Mouse (Mus musculus) heart, postnatal 0 days (tissue): ENCODE results near the gene Anxa11. TPM values are rescaled to one million over a fixed set of nuclear protein-coding genes. Genes with fewer than 3 reads are reported as not detected.

Source experiments
- ATAC-seq: fragments of 200-750 bp; cut with Nextera tagmentation; 2 replicates; pipeline ENCODE4 v1.8.0; 2017; ENCODE audit warnings: low read depth, moderate number of reproducible peaks, moderate library complexity; ENCODE audit not compliant: insufficient read depth
- DNase-seq: peaks from one replicate; pipeline ENCODE4 v3.0.0-alpha.2; 2016; ENCODE audit warnings: low spot score
- H3K27ac ChIP-seq: fragments of 300-500 bp; sonication (generic); 2 replicates; pipeline ENCODE4 v1.5.1; 2014; ENCODE audit warnings: low read depth, mild to moderate bottlenecking
- H3K27me3 ChIP-seq: fragments of 300-500 bp; sonication (generic); 2 replicates; pipeline ENCODE4 v1.6.1; 2014; ENCODE audit warnings: low read length, mixed read lengths; ENCODE audit not compliant: control insufficient read depth, insufficient read depth
- H3K36me3 ChIP-seq: fragments of 300-500 bp; sonication (generic); replicated peaks from 2 replicates; pipeline ENCODE4 v1.6.1; 2014; ENCODE audit warnings: low read length, mixed read lengths; ENCODE audit not compliant: control insufficient read depth, insufficient read depth
- H3K4me1 ChIP-seq: fragments of 300-500 bp; sonication (generic); 2 replicates; pipeline ENCODE4 v1.6.1; 2014; ENCODE audit warnings: antibody characterized with exemption; ENCODE audit not compliant: control insufficient read depth, insufficient read depth
- H3K4me2 ChIP-seq: fragments of 300-500 bp; sonication (generic); 2 replicates; pipeline ENCODE4 v1.6.1; 2014; ENCODE audit warnings: low read depth, mild to moderate bottlenecking, low read length, moderate library complexity
- H3K4me3 ChIP-seq: fragments of 300-500 bp; sonication (generic); 2 replicates; pipeline ENCODE4 v1.5.1; 2014; ENCODE audit warnings: low read depth, low read length
- H3K9ac ChIP-seq: fragments of 300-500 bp; sonication (generic); replicated peaks from 2 replicates; pipeline ENCODE4 v1.6.1; 2014; ENCODE audit warnings: low read depth, low read length, mixed read lengths
- H3K9me3 ChIP-seq: fragments of 300-500 bp; sonication (generic); replicated peaks from 2 replicates; pipeline ENCODE4 v1.6.1; 2016; ENCODE audit warnings: low read length; ENCODE audit not compliant: control insufficient read depth
- CTCF ChIP-seq: IDR thresholded peaks from 2 replicates; pipeline ENCODE4 v1.5.1; 2016; ENCODE audit warnings: antibody characterized with exemption, control low read depth, low read depth
- EP300 ChIP-seq: IDR thresholded peaks from 2 replicates; pipeline ENCODE4 v1.6.1; 2016; ENCODE audit warnings: antibody characterized with exemption, low read depth
- WGBS: fragments of 180-500 bp; shearing (Covaris S2); extraction: QIAGEN DNeasy Blood & Tissue Kit; methylation state at CpG from one replicate; pipeline ENCODE4 v1.1.7; 2014; 5-methylcytosine and 5-hydroxymethylcytosine counted together
- polyA plus RNA-seq: library from polyadenylated mRNA; unstranded; fragments of >200 nt; fragmentation: Nextera tagmentation; extraction: Ambion mirVana; gene quantifications from 2 replicates; pipeline ENCODE4 v1.2.1, GENCODE M21; 2015
- total RNA-seq: library from RNA; depleted of rRNA; stranded (reverse); fragments of >200 nt; gene quantifications from 2 replicates; pipeline ENCODE4 v1.2.3, GENCODE M21; 2014; ENCODE audit warnings: low replicate concordance

Anxa11 gene
- total and polyA plus RNA-seq, 2 experiments from 2014 or later, result 21.1 to 36.8 TPM

- Histone ChIP-seq H3K36me3 (no peaks in the 10 kb centered on the region), H3K4me1 (peaks cover 51% of the 10 kb centered on the region), H3K4me3 (no peak overlapping the region), H3K27ac (no peak overlapping the region), H3K9me3 (no peaks in the 10 kb centered on the region), H3K27me3 (no peaks in the 10 kb centered on the region), H3K9ac (no peak overlapping the region), H3K4me2 (no peak overlapping the region)
- ATAC-seq (no peak), DNase-seq (no peak)
- TF ChIP-seq EP300 (no peak), CTCF (no peak)
- 58% methylated on average over 8 of the region's 8 CpGs for WGBS
Observed at GRCm38 (mm10) chr14:25855241-25855885, 13.4 kb downstream of the Anxa11 start.

- Histone ChIP-seq H3K27ac (peak overlapping the region; percentile 34; the same call in 1 of the 2 replicates), H3K4me2 (no peak overlapping the region), H3K4me3 (no peak overlapping the region), H3K9ac (no peak overlapping the region), H3K9me3 (no peaks in the 10 kb centered on the region), H3K4me1 (peaks cover 42% of the 10 kb centered on the region), H3K36me3 (no peaks in the 10 kb centered on the region), H3K27me3 (no peaks in the 10 kb centered on the region)
- no peak for TF ChIP-seq CTCF
- TF ChIP-seq EP300, result no peak
- ATAC-seq, result peak; percentile 72
- no peak for DNase-seq
- WGBS, result 37% methylated on average over 3 of the region's 3 CpGs
Observed at GRCm38 (mm10) chr14:25857168-25857621, 15.2 kb downstream of the Anxa11 start.

- H3K4me1 ChIP-seq, result peaks cover 34% of the 10 kb centered on the region
- H3K4me2 ChIP-seq, result no peak overlapping the region
- H3K27me3 ChIP-seq, result no peaks in the 10 kb centered on the region
- TF ChIP-seq CTCF (no peak), EP300 (no peak)
- ATAC-seq, result no peak
- no peaks in the 10 kb centered on the region for H3K9me3 ChIP-seq
- H3K9ac ChIP-seq, result no peak overlapping the region
- H3K4me3 ChIP-seq, result no peak overlapping the region
- H3K27ac ChIP-seq, result peak overlapping the region; percentile 34; the same call in 1 of the 2 replicates
- DNase-seq, result no peak
- WGBS, result 72% methylated on average over 8 of the region's 8 CpGs
- no peaks in the 10 kb centered on the region for H3K36me3 ChIP-seq
Observed at GRCm38 (mm10) chr14:25857940-25858339, 16.0 kb downstream of the Anxa11 start.

GRCm38 (mm10) chr14:25861771-25862530 is 20.0 kb downstream of the Anxa11 start:
- peaks cover 27% of the 10 kb centered on the region for H3K4me1 ChIP-seq
- TF ChIP-seq EP300 (no peak), CTCF (no peak)
- no peaks in the 10 kb centered on the region for H3K9me3 ChIP-seq
- no peak overlapping the region for H3K4me3 ChIP-seq
- H3K27ac ChIP-seq, result no peak overlapping the region
- WGBS, result 88% methylated on average over 13 of the region's 13 CpGs
- H3K36me3 ChIP-seq, result no peaks in the 10 kb centered on the region
- no peak overlapping the region for H3K9ac ChIP-seq
- H3K4me2 ChIP-seq, result no peak overlapping the region
- DNase-seq (no peak), ATAC-seq (no peak)
- H3K27me3 ChIP-seq, result no peaks in the 10 kb centered on the region

GRCm38 (mm10) chr14:25863721-25864120 is 21.8 kb downstream of the Anxa11 start:
- ATAC-seq (no peak), DNase-seq (no peak)
- H3K9me3 ChIP-seq, result no peaks in the 10 kb centered on the region
- no peaks in the 10 kb centered on the region for H3K27me3 ChIP-seq
- H3K4me2 ChIP-seq, result no peak overlapping the region
- TF ChIP-seq EP300 (no peak), CTCF (no peak)
- H3K4me3 ChIP-seq, result no peak overlapping the region
- H3K9ac ChIP-seq, result no peak overlapping the region
- no peaks in the 10 kb centered on the region for H3K36me3 ChIP-seq
- peaks cover 18% of the 10 kb centered on the region for H3K4me1 ChIP-seq
- WGBS, result 75% methylated on average over 2 of the region's 2 CpGs
- H3K27ac ChIP-seq, result no peak overlapping the region
